Mouse (Mus musculus) embryonic facial prominence, embryonic 14.5 days (tissue): ENCODE data around the gene Gm10188. TPM values are rescaled to one million over a fixed set of nuclear protein-coding genes. Genes with fewer than 3 reads are reported as not detected.

Source experiments
- ATAC-seq: fragments of 200-750 bp; cut with Nextera tagmentation; 2 replicates; pipeline ENCODE4 v1.8.0; 2017; ENCODE audit warnings: low read depth, moderate number of reproducible peaks, moderate TSS enrichment
- DNase-seq: peaks from one replicate; pipeline ENCODE4 v3.0.0-alpha.2; 2015; ENCODE audit warnings: low spot score
- H3K27ac ChIP-seq: fragments of 300-500 bp; sonication (generic); replicated peaks from 2 replicates; pipeline ENCODE4 v1.5.1; 2014; ENCODE audit warnings: low read depth, mild to moderate bottlenecking, low read length, moderate library complexity
- H3K27me3 ChIP-seq: fragments of 300-500 bp; sonication (generic); replicated peaks from 2 replicates; pipeline ENCODE4 v1.6.1; 2014; ENCODE audit warnings: low read length; ENCODE audit not compliant: control insufficient read depth, insufficient read depth
- H3K36me3 ChIP-seq: fragments of 300-500 bp; sonication (generic); 2 replicates; pipeline ENCODE4 v1.6.1; 2014; ENCODE audit warnings: low read length, mixed read lengths; ENCODE audit not compliant: control insufficient read depth, insufficient read depth
- H3K4me1 ChIP-seq: fragments of 300-500 bp; sonication (generic); 2 replicates; pipeline ENCODE4 v1.6.1; 2014; ENCODE audit warnings: antibody characterized with exemption, low read length; ENCODE audit not compliant: control insufficient read depth, insufficient read depth
- H3K4me2 ChIP-seq: fragments of 300-500 bp; sonication (generic); 2 replicates; pipeline ENCODE4 v1.6.1; 2014; ENCODE audit warnings: low read depth, mild to moderate bottlenecking, low read length, moderate library complexity, mixed read lengths
- H3K4me3 ChIP-seq: fragments of 300-500 bp; sonication (generic); 2 replicates; pipeline ENCODE4 v1.5.1; 2014; ENCODE audit warnings: low read depth, mild to moderate bottlenecking, low read length
- H3K9ac ChIP-seq: fragments of 300-500 bp; sonication (generic); 2 replicates; pipeline ENCODE4 v1.6.1; 2014; ENCODE audit warnings: low read depth, mild to moderate bottlenecking, low read length, moderate library complexity, mixed read lengths
- H3K9me3 ChIP-seq: fragments of 300-500 bp; sonication (generic); 2 replicates; pipeline ENCODE4 v1.6.1; 2016; ENCODE audit warnings: low read length; ENCODE audit not compliant: control insufficient read depth
- WGBS: fragments of 180-500 bp; shearing (Covaris S2); extraction: QIAGEN DNeasy Blood & Tissue Kit; methylation state at CpG from one replicate; pipeline ENCODE4 v1.1.7; 2014; 5-methylcytosine and 5-hydroxymethylcytosine counted together
- polyA plus RNA-seq: library from polyadenylated mRNA; unstranded; fragments of >200 nt; fragmentation: Nextera tagmentation; extraction: Ambion mirVana; gene quantifications from 2 replicates; pipeline ENCODE4 v1.2.1, GENCODE M21; 2014

Gm10188 gene
- polyA plus RNA-seq, 1 experiment from 2014 or later: not detected

DNA sequence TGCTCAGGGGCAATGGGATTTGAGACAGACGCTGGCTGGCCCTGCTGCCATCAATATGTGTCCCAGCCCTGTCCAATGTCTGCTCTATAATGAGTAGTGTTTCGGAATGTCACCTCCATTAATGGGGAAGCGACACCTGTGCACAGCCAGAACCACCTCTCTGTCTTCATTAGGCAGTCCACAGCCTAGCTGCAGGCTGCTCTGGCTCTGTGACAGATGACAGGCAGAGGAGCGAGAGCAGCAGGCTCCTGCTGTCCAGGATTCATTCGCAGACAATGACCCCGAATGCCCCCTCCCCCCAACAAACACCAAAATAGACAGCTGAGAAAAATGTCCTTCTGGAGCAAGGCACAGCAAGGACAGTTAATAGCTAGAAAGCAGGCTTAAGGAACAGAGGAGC is 16.5 kb downstream of the Gm10188 start:
- peaks cover 6% of the 10 kb centered on the region; the same call in 1 of the 2 replicates for H3K4me1 ChIP-seq

DNA sequence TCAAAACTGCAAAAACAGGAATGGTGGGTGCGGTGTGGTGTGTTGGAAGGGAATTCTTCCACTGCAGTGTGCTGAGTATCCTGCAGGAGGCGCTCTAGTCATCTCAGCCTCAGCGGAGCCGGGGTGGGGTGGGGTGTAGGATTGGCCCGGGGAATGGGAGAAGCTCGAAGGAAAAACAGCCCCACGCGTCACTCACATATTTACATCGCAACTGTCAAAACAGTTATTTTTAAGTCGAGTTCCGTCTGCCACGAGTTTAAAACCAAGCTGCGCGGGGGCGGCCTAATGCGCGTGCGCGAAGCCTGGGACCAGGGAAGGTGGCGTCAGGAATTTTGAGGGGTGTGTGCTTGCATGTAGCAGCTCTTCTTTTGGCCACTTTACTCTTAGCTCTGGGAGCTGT is 17.3 kb downstream of the Gm10188 start:
- H3K36me3 ChIP-seq: no peaks in the 10 kb centered on the region
- peaks cover 4% of the 10 kb centered on the region for H3K27me3 ChIP-seq
- H3K4me2 ChIP-seq: peak overlapping the region; percentile 46
- ATAC-seq (peak; percentile 61), DNase-seq (peak; percentile 61)
- no peak overlapping the region for H3K27ac ChIP-seq
- no peaks in the 10 kb centered on the region for H3K9me3 ChIP-seq
- H3K4me1 ChIP-seq: peaks cover 6% of the 10 kb centered on the region; the same call in 1 of the 2 replicates
- peak overlapping the region; percentile 31 for H3K9ac ChIP-seq
- WGBS: 5% methylated on average over 20 of the region's 20 CpGs
- peak overlapping the region; percentile 29 for H3K4me3 ChIP-seq

More for the DNA sequence above, 16.5 kb downstream of the Gm10188 start:
- DNase-seq (peak; percentile 19), ATAC-seq (no peak)
- 36% methylated on average over 6 of the region's 6 CpGs for WGBS
- Histone ChIP-seq H3K4me3 (no peak overlapping the region), H3K4me2 (no peak overlapping the region), H3K9ac (no peak overlapping the region), H3K27ac (no peak overlapping the region), H3K27me3 (peaks cover 4% of the 10 kb centered on the region), H3K9me3 (no peaks in the 10 kb centered on the region), H3K36me3 (no peaks in the 10 kb centered on the region)

DNA sequence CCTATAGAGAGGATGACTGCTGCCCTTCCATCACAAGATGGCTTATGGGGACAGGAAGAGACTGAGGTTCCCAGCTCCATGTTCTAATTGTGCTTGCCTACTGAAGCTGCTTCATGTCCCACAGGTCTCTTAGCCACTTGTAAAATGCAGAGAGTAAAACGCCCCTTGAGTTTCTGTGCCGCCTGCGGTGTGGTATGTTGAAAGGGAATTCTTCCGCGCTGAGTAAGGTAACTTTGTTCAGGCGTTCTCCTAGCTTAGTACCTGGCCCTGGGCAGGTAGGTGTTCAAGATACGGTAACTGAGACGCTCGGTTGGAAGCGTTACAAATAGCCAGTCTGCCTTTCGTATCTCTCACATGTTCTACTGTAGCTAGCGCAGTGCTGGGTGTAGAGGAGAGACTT is 17.9 kb downstream of the Gm10188 start:
- Histone ChIP-seq H3K4me2 (peak overlapping the region; percentile 46), H3K4me1 (peaks cover 6% of the 10 kb centered on the region; the same call in 1 of the 2 replicates), H3K9ac (no peak overlapping the region; the same call in 1 of the 2 replicates), H3K36me3 (no peaks in the 10 kb centered on the region), H3K4me3 (peak overlapping the region; percentile 29), H3K9me3 (no peaks in the 10 kb centered on the region), H3K27ac (no peak overlapping the region), H3K27me3 (peaks cover 4% of the 10 kb centered on the region)
- ATAC-seq: peak; percentile 12; the same call in 1 of the 2 replicates
- 43% methylated on average over 12 of the region's 12 CpGs for WGBS
- DNase-seq: no peak

DNA sequence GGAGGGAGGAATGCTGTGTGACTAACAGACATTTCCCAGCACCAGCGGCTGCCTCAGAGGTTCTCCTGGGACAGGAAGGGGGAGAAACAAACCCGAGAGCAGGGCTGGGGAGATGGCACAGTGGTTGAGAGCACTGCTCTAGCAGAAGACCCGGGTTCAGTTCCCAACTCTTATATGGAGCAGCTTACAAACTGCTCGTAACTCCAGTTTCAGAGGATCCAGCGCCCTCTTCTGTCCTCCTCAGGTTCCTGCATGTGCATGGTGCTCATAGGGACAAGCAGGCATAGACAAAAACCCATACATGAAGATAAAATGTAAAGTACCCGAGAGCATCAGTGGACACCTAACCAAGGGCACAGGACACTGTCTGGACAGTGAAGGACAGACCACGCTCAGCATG is 18.6 kb downstream of the Gm10188 start:
- no peak for ATAC-seq
- Histone ChIP-seq H3K9ac (no peak overlapping the region), H3K4me1 (peaks cover 8% of the 10 kb centered on the region), H3K27ac (no peak overlapping the region), H3K4me2 (no peak overlapping the region), H3K9me3 (no peaks in the 10 kb centered on the region), H3K36me3 (no peaks in the 10 kb centered on the region), H3K4me3 (no peak overlapping the region), H3K27me3 (peaks cover 4% of the 10 kb centered on the region)
- WGBS: 17% methylated on average over 7 of the region's 7 CpGs
- DNase-seq: peak; percentile 42

DNA sequence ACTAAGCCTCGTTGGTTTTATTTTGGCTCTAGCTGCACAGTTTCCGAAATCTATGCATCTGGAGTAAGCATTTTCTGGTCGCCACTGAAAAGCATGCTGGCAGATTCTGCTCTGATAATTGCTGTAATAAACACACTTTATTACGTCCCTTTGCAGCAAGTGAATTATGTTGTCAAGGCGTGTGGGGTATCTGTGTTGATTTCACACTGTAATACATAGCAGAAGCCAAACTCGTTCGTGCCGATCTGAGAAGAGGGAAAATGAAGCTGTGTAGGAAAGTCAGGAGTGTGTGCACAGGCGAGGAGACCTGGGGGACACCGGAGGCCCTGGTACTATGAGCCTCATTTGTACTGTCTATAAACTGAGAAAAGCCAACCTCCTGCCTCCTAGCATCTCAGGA is 20.2 kb downstream of the Gm10188 start:
- H3K27ac ChIP-seq: no peak overlapping the region
- H3K27me3 ChIP-seq: peaks cover 4% of the 10 kb centered on the region
- no peak overlapping the region for H3K4me3 ChIP-seq
- H3K9me3 ChIP-seq: no peaks in the 10 kb centered on the region
- no peak for ATAC-seq
- 58% methylated on average over 10 of the region's 10 CpGs for WGBS
- peaks cover 11% of the 10 kb centered on the region for H3K4me1 ChIP-seq
- no peak overlapping the region for H3K9ac ChIP-seq
- H3K4me2 ChIP-seq: no peak overlapping the region
- DNase-seq: no peak
- no peaks in the 10 kb centered on the region for H3K36me3 ChIP-seq

DNA sequence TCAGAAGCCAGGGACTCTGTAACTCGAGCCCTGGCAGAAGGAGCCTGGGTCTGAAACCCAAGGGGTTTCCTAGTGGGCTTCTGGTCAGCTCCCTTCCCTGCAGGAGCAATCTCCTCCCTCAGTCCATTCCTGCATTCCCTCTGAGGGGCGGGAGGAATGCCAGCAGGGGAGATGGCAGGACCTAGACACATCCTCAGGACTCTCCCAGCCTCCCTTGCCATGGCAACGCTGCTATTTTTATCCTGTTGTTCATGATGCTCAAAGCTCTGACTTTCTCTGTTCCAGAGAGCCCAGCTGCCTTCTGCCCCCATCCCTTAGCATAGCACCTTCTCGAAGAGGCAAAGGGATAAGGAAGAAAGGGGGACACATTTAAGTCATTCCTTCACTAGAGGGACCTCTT is 21.4 kb downstream of the Gm10188 start:
- no peak for ATAC-seq
- 15% methylated on average over 4 of the region's 4 CpGs for WGBS

DNA sequence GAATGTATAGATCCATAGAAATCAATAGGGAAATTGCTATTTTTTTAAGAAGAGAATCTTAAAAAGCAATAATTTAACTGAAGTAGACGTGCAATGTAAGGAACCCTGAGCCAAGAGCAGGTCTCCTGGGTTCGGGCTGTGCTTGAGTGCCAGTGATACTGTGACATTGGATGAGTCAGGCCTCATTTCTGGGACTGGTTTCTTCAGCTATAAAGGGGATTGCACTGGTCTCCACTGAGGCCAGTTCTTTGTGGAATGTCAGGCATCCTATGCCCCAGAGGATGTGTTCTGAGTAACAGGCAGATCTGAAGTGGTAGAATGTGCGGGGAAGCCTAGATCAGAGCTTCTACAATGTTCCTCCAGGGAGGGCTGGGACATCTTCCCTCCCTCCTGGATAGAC is 22.7 kb downstream of the Gm10188 start:
- 70% methylated on average over 3 of the region's 3 CpGs for WGBS

More for the DNA sequence above, 21.4 kb downstream of the Gm10188 start:
- H3K4me1 ChIP-seq: peaks cover 11% of the 10 kb centered on the region
- no peaks in the 10 kb centered on the region for H3K36me3 ChIP-seq
- H3K27ac ChIP-seq: no peak overlapping the region
- DNase-seq: peak; percentile 40
- H3K27me3 ChIP-seq: peaks cover 4% of the 10 kb centered on the region
- H3K9ac ChIP-seq: no peak overlapping the region
- H3K4me3 ChIP-seq: no peak overlapping the region
- no peak overlapping the region for H3K4me2 ChIP-seq
- H3K9me3 ChIP-seq: no peaks in the 10 kb centered on the region

DNA sequence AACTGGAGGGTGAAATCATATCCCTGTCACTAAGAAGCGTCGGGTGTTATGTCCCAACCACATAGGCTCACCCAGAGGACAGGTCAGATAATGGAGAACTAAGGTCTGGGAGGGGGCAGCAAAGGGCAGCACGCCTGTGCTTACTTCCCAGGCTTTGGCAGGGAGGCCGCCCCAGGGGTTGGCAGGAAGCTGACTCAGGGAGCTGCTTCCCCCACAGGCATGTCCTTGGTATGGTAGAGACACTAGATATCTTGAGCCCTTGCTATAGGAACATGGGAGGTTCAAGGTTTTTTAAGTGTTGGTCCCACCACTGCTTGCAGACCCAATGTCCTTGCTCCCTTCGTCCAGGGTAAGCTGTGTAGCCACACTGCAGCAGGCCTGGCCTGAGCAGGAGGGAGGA is 23.6 kb downstream of the Gm10188 start:
- Histone ChIP-seq H3K27ac (no peak overlapping the region), H3K27me3 (no peaks in the 10 kb centered on the region), H3K4me2 (no peak overlapping the region), H3K9ac (no peak overlapping the region), H3K9me3 (no peaks in the 10 kb centered on the region), H3K4me1 (peaks cover 7% of the 10 kb centered on the region), H3K36me3 (no peaks in the 10 kb centered on the region), H3K4me3 (no peak overlapping the region)
- WGBS: 30% methylated on average over 4 of the region's 5 CpGs
- DNase-seq (no peak), ATAC-seq (no peak)

More for the DNA sequence above, 22.7 kb downstream of the Gm10188 start:
- Histone ChIP-seq H3K9me3 (no peaks in the 10 kb centered on the region), H3K27ac (no peak overlapping the region), H3K9ac (no peak overlapping the region), H3K4me3 (no peak overlapping the region), H3K36me3 (no peaks in the 10 kb centered on the region), H3K4me1 (peaks cover 9% of the 10 kb centered on the region), H3K4me2 (no peak overlapping the region), H3K27me3 (no peaks in the 10 kb centered on the region; the same call in 1 of the 2 replicates)
- ATAC-seq (no peak), DNase-seq (no peak)

DNA sequence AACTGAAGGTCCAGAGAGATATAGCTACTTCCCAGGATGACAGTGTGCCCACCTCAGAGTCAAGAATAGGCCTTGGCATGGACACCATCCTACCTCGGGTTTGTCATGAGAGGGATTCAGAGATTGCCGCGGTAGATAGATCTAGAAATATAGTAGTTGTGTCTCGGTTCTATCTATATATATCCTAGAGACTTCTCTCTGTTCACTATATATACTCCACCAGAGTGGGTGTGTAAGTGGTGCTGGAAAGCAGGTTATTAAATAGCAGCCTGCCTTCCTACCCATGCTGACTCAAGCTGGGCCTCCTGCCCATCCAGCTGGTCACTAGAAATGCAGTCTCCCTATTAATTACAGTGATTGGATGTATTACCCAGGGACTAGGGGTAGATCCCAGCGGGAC is 26.8 kb downstream of the Gm10188 start:
- 0 out of 2 replicates have a peak, but pooled peaks cover 4% of the 10 kb centered on the region for H3K27me3 ChIP-seq
- no peak overlapping the region for H3K27ac ChIP-seq
- no peak overlapping the region for H3K9ac ChIP-seq
- peaks cover 20% of the 10 kb centered on the region for H3K4me1 ChIP-seq
- 91% methylated on average over 5 of the region's 5 CpGs for WGBS
- no peaks in the 10 kb centered on the region for H3K9me3 ChIP-seq
- ATAC-seq (no peak), DNase-seq (no peak)
- H3K4me3 ChIP-seq: no peak overlapping the region
- H3K36me3 ChIP-seq: no peaks in the 10 kb centered on the region
- H3K4me2 ChIP-seq: no peak overlapping the region
